Mouse (Mus musculus): ENCODE measurements around the gene Ptdss2.

Gene Ptdss2

GRCm38 (mm10) chr7:141122689-141123516, 721 bp downstream of the Ptdss2 start:
- in situ Hi-C loops (cut with MboI), result no loop called here

- in situ Hi-C loops (cut with MboI), result no loop called here
Observed at GRCm38 (mm10) chr7:141123517-141123856, 1.3 kb downstream of the Ptdss2 start.

- in situ Hi-C loops (cut with MboI), result no loop called here
Observed at GRCm38 (mm10) chr7:141131024-141131820, 9.0 kb downstream of the Ptdss2 start.

GRCm38 (mm10) chr7:141131904-141132755, 9.9 kb downstream of the Ptdss2 start:
- in situ Hi-C loops (cut with MboI), result no loop called here

GRCm38 (mm10) chr7:141141326-141141725, 19.1 kb downstream of the Ptdss2 start:
- in situ Hi-C loops (cut with MboI), result no loop called here

- in situ Hi-C loops (cut with MboI), result no loop called here
Observed at GRCm38 (mm10) chr7:141143112-141143511, 20.9 kb downstream of the Ptdss2 start.

- in situ Hi-C loops (cut with MboI), result no loop called here
Observed at GRCm38 (mm10) chr7:141143861-141144260, 21.7 kb downstream of the Ptdss2 start.

GRCm38 (mm10) chr7:141144650-141145049, 22.5 kb downstream of the Ptdss2 start:
- in situ Hi-C loops (cut with MboI), result no loop called here

GRCm38 (mm10) chr7:141145403-141145802, 23.2 kb downstream of the Ptdss2 start:
- in situ Hi-C loops (cut with MboI), result no loop called here

- in situ Hi-C loops (cut with MboI), result no loop called here
Observed at GRCm38 (mm10) chr7:141146043-141146595, 23.9 kb downstream of the Ptdss2 start.

GRCm38 (mm10) chr7:141147044-141147443, 24.9 kb downstream of the Ptdss2 start:
- in situ Hi-C loops (cut with MboI), result no loop called here

- in situ Hi-C loops (cut with MboI), result no loop called here
Observed at GRCm38 (mm10) chr7:141148639-141149038, 26.5 kb downstream of the Ptdss2 start.

GRCm38 (mm10) chr7:141155362-141155761, 33.2 kb downstream of the Ptdss2 start:
- in situ Hi-C loops (cut with MboI), result no loop called here

- in situ Hi-C loops (cut with MboI), result no loop called here
Observed at GRCm38 (mm10) chr7:141164397-141164796, 42.2 kb downstream of the Ptdss2 start.

- in situ Hi-C loops (cut with MboI), result no loop called here
Observed at GRCm38 (mm10) chr7:141164850-141165249, 42.7 kb downstream of the Ptdss2 start.

- in situ Hi-C loops (cut with MboI), result no loop called here
Observed at GRCm38 (mm10) chr7:141167901-141168517, 45.8 kb downstream of the Ptdss2 start.

GRCm38 (mm10) chr7:141168518-141168953, 46.4 kb downstream of the Ptdss2 start:
- in situ Hi-C loops (cut with MboI), result no loop called here

- in situ Hi-C loops (cut with MboI), result no loop called here
Observed at GRCm38 (mm10) chr7:141169300-141169699, 47.1 kb downstream of the Ptdss2 start.

- in situ Hi-C loops (cut with MboI), result no loop called here
Observed at GRCm38 (mm10) chr7:141169866-141170265, 47.7 kb downstream of the Ptdss2 start.

- in situ Hi-C loops (cut with MboI), result no loop called here
Observed at GRCm38 (mm10) chr7:141172116-141173006, 50.2 kb downstream of the Ptdss2 start, which contains the start of gene Rnh1. Rnh1 (minus strand) TSS chr7:141172857.
